Mouse (Mus musculus): Measurements from ENCODE around the gene AI182371.

AI182371 gene

GRCm38 (mm10) chr2:35101443-35101842 is at the start of gene AI182371:
TSS of gene AI182371 (minus strand) at chr2:35101543.
- DNase-seq: no peak

- no peak for DNase-seq
Observed at GRCm38 (mm10) chr2:35148806-35149205, 47.5 kb upstream of the AI182371 start.

- DNase-seq: no peak
Observed at GRCm38 (mm10) chr2:35141673-35142072, 40.3 kb upstream of the AI182371 start.

- no peak for DNase-seq
Observed at GRCm38 (mm10) chr2:35138576-35138975, 37.2 kb upstream of the AI182371 start.

DNA sequence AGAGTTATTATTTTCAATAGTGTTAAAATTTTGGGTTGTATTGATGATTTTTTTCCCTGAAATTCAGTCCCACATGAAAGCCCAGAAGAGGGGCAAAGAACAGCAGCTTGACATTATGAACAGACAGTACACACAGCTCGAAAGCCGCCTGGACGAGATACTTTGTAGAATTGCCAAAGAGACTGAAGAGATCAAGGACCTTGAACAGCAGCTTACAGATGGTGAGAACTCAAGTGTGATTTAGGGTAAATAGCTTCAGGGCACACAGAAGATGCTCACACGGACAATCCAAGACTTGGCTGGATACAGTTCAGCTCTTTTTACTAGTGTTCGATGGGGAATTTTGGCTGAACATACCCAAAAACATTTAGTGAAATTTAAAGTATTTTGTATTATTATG is 32.5 kb upstream of the AI182371 start:
- DNase-seq: no peak

- DNase-seq: no peak
Observed at GRCm38 (mm10) chr2:35132662-35133055, 31.3 kb upstream of the AI182371 start.

- DNase-seq: peak; percentile 90
Observed at GRCm38 (mm10) chr2:35131991-35132661, 30.8 kb upstream of the AI182371 start.

GRCm38 (mm10) chr2:35131491-35131890 is 30.1 kb upstream of the AI182371 start:
- no peak for DNase-seq

GRCm38 (mm10) chr2:35124716-35125115 is 23.4 kb upstream of the AI182371 start:
- peak; percentile 13 for DNase-seq

GRCm38 (mm10) chr2:35110521-35110920 is 9.2 kb upstream of the AI182371 start:
- DNase-seq: no peak

DNA sequence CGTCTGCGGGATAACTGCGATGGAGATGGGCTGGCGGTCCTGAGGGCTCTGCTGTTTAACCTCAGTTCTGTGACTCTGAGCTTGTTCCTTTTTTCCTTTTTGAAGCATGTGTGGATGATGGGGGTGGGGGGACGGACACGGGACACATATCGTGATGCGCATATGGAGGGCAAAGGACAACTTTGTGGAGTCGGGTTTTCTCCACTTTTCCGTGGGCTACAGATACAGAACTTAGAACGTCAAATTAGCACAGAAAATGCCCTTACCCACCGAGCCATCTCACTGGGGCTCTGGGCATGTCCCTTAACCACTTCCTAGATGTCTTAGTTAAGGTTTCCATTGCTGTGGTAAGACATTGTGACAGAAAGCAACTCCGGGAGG is 8.6 kb upstream of the AI182371 start:
- DNase-seq: no peak

DNA sequence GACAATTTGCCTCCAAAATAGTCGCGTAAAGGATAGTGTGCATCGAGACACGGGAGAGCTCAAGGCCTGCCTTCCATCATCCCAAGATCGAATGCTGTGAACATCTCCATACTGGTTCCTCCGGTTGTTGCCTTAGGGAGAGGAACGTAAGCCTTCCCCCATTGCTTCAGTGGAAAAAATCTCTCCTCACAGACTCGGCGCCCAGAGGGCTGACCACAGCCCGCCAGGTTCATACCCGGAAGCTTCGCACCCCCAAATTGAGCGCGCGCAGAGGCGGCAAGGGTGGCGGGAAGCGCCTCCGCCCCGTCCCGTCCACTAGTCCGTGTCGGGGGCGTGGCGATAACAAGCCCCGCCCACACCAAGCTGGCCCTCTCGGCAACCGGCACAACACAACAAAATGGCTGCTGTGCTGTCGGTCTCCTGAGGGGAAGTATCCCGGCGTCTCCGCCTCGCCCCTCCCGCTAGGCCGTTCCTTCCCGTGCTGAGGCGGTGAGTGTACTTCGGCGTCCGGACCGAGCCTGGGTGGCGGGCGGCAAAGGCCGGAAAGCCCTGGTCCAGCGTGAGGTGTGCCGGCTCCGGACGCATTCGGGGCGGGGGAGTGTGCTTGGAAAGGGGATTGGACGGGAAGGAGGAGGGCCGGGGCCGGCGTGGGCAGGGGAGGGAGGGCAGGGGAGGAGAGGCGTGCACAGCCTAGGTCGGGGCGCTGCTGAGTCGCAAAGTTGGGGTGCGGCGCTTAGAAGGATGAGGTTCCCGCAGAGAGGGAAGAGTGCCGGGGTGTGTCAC is 8.0 kb upstream of the AI182371 start, which contains the start of gene Cntrl:
Gene Cntrl (plus strand): TSS at position 352 of the 783 bp plus-strand sequence.
- peak; percentile 92 for DNase-seq

DNA sequence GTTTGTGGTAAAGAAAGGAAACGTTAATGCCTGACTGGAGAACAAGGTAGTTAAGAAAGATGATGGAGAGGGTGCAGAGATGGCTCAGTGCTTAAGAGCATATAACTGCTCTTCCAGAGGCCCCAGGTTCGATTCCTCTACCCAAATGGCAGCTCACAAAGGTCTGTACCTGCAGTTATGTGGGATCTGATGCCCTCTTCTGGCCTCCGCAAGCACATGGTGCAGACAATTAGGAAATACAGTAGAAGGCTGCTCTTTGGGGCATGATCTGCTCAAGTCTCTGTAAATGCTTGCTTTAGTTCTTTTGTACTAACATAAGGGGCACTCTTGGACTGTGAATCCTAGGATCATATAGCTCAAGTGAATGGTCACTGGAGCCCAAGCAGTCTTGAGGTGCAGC is 7.4 kb upstream of the AI182371 start:
- peak; percentile 27 for DNase-seq

GRCm38 (mm10) chr2:35107984-35108635 is 6.8 kb upstream of the AI182371 start:
- DNase-seq: peak; percentile 17

- DNase-seq: no peak
Observed at GRCm38 (mm10) chr2:35104843-35105242, 3.5 kb upstream of the AI182371 start.

DNA sequence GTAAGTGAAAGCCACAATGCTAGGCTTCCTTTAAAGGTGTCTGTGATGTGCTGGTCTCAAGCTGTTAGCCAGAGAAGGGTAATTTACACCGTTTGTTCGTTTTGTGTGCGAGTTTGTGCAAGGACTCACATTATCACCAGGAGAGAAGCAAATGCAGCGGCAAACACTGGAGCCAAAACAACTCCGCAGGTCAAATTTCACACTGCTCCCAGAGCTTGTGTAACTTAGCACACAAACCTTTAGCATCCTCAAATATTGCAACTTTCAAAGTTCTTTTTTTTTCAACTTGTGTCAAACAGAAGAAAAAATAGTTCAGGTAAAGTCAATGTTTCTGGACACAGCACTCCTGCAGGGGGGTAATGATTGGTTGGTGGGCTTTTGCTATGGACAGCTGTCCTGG is 2.2 kb upstream of the AI182371 start:
- DNase-seq: no peak

DNA sequence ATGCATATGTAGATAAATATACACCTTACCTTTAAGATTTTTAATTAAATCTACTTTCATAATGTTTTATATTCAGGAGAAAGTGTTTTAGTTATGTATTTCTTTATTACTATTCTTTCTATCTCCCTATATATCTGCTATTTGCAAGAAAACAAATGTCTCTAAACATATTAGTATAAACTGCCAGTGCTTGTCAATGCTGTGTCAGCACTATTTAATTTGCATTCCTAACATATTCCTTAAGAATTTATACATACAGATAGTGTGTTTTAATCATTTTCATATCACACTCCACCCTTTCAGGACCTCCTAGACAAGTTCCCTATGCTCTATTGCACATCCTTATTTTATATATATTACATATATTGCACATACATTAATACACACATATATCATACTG is 1.4 kb upstream of the AI182371 start:
- DNase-seq: no peak

GRCm38 (mm10) chr2:35100529-35100928 is 814 bp downstream of the AI182371 start:
- no peak for DNase-seq

DNA sequence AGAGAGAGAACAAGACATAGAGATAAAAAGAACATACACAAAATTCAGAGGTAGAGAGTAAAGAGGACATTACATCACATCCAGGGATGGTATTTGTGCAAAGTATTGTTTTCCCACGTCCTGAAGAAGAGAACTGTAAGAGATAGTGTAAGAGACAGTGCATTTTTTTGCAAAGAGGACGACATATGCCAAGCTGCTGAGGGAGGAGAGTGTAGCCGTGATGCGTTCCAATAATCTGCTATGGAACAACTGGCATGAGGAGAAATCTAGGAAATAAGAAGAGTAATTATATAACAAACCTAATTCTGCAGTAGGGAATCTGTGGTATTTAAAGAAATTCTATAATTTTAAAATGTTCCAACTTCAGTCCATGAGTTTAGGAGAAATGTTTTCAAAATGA is 13.9 kb downstream of the AI182371 start:
- DNase-seq: no peak

DNA sequence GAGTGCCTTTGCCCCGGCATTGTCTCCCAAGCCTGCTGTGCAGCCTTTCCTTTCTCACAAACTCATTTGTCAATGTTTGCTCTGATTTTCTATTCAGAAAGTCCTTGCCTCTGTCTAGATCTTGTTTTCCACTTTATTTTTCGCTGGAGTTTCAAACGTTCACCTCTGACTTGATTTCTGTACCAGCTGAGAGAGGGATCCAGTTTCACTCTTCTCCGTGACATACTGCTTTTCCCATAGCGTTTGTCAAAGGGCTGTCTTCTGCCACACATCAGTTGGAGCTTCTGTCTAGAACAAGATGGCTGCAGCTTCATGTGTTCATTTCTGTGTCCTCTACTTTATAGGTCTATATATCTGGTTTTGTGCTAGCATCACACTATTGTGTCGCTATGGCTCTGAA is 22.2 kb downstream of the AI182371 start:
- no peak for DNase-seq

DNA sequence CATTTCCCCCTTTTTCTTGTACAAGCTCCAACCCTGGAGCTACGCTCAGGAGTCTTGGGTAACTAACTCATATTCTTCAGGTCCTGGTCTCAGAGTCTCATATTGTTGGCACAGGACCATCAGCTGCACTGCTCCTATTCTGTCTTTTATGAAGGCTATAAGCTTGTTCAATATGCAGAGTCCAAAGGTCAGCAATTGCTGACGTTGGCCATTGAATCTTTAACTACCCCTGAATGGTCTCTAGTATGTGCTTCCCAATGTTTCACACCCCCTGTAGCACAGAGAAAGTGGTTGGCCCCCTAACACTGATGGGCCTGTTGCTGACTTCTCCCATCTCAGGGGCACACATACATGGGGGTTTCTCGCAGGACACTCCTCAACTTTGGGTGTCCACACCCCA is 27.0 kb downstream of the AI182371 start:
- DNase-seq: no peak

- no peak for DNase-seq
Observed at GRCm38 (mm10) chr2:35072547-35072946, 28.8 kb downstream of the AI182371 start.

DNA sequence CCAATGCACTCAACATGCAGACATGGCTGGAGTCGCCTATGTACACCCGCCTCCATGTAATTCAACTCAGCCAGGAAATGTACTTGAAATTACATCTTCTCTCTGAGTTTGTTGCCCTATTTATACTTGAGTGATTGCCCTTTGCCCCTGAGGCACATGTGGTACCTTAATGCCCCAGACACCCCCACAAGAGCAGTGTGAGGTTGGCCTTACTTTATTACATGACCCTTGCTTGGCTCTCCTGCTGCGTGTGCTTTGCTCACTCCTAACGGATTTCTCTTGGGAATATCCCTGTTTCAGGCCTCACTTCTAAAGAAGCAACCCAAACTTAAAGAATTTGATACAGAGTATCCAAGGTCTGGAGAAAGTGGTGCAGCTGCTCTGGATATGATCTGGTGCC is 31.1 kb downstream of the AI182371 start:
- DNase-seq: no peak

DNA sequence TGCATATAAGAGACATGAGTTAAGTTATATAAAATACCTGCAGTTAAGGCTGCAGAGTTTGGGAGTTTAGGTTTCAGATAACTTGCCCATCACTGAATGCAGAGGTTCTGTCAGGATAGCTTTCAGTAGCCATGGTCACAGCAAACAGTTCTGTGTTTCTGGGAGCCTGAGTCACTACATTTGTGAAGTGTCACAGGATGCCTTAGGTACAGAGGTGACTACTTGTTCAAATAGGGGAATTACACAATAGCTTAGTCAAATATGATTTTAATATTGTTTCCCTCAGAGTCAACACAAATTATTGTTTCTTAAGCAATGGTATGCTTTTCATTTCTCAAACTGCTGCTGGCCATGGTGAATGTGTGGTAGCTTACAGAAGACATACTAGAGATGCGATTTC is 32.2 kb downstream of the AI182371 start:
- no peak for DNase-seq
